Mouse (Mus musculus) liver, embryonic 11.5 days (tissue): ENCODE measurements around the gene Sipa1l1. TPM values are rescaled to one million over a fixed set of nuclear protein-coding genes. Genes with fewer than 3 reads are reported as not detected.

Source experiments
- ATAC-seq: fragments of 200-750 bp; cut with Nextera tagmentation; replicated peaks from 2 replicates; pipeline ENCODE4 v1.8.0; 2017; ENCODE audit warnings: moderate number of reproducible peaks, mild to moderate bottlenecking, moderate TSS enrichment, moderate library complexity; ENCODE audit not compliant: low FRiP score
- DNase-seq: peaks from one replicate; pipeline ENCODE4 v3.0.0-alpha.2; 2017; ENCODE audit warnings: low spot score
- H3K27ac ChIP-seq: fragments of 300-500 bp; sonication (generic); 2 replicates; pipeline ENCODE4 v1.5.1; 2014; ENCODE audit warnings: mild to moderate bottlenecking, low read depth, low read length, control low read depth
- H3K27me3 ChIP-seq: fragments of 300-500 bp; sonication (generic); replicated peaks from 2 replicates; pipeline ENCODE4 v1.6.1; 2014; ENCODE audit warnings: low read length, mixed read lengths; ENCODE audit not compliant: control insufficient read depth, insufficient read depth
- H3K36me3 ChIP-seq: fragments of 300-500 bp; sonication (generic); 2 replicates; pipeline ENCODE4 v1.6.1; 2014; ENCODE audit warnings: mild to moderate bottlenecking, low read length, moderate library complexity, mixed read lengths; ENCODE audit not compliant: control insufficient read depth, insufficient read depth
- H3K4me1 ChIP-seq: fragments of 300-500 bp; sonication (generic); replicated peaks from 2 replicates; pipeline ENCODE4 v1.6.1; 2014; ENCODE audit warnings: low read length, mixed read lengths; ENCODE audit not compliant: control insufficient read depth, insufficient read depth
- H3K4me2 ChIP-seq: fragments of 300-500 bp; sonication (generic); 2 replicates; pipeline ENCODE4 v1.6.1; 2014; ENCODE audit warnings: mild to moderate bottlenecking, control low read depth, moderate library complexity
- H3K4me3 ChIP-seq: fragments of 300-500 bp; sonication (generic); 2 replicates; pipeline ENCODE4 v1.5.1; 2014; ENCODE audit warnings: low read depth, low read length, control low read depth
- H3K9ac ChIP-seq: fragments of 300-500 bp; sonication (generic); 2 replicates; pipeline ENCODE4 v1.6.1; 2014; ENCODE audit warnings: low read depth, low read length, control low read depth
- H3K9me3 ChIP-seq: fragments of 300-500 bp; sonication (generic); 2 replicates; pipeline ENCODE4 v1.6.1; 2016; ENCODE audit warnings: low read length, inconsistent platforms, mixed read lengths; ENCODE audit not compliant: control insufficient read depth
- WGBS: fragments of 180-500 bp; shearing (Covaris S2); extraction: QIAGEN DNeasy Blood & Tissue Kit; methylation state at CpG from one replicate; pipeline ENCODE4 v1.1.7; 2014; 5-methylcytosine and 5-hydroxymethylcytosine counted together
- polyA plus RNA-seq: library from polyadenylated mRNA; unstranded; fragments of >200 nt; fragmentation: Nextera tagmentation; extraction: Ambion mirVana; gene quantifications from 2 replicates; pipeline ENCODE4 v1.2.1, GENCODE M21; 2014

Gene Sipa1l1
- polyA plus RNA-seq, 1 experiment from 2014 or later: 21.1 TPM

GRCm38 (mm10) chr12:82224848-82225247 lies 55.7 kb downstream of the Sipa1l1 start:
- no peak overlapping the region for H3K4me3 ChIP-seq
- no peaks in the 10 kb centered on the region for H3K27me3 ChIP-seq
- DNase-seq (no peak), ATAC-seq (no peak)
- no peaks in the 10 kb centered on the region for H3K9me3 ChIP-seq
- H3K27ac ChIP-seq: peak overlapping the region; percentile 66; the same call in 1 of the 2 replicates
- no peaks in the 10 kb centered on the region for H3K36me3 ChIP-seq
- WGBS: 74% methylated on average over 7 of the region's 7 CpGs
- H3K4me1 ChIP-seq: peaks cover 44% of the 10 kb centered on the region
- H3K9ac ChIP-seq: no peak overlapping the region
- H3K4me2 ChIP-seq: no peak overlapping the region

GRCm38 (mm10) chr12:82225278-82225677 lies 56.2 kb downstream of the Sipa1l1 start:
- Histone ChIP-seq H3K27ac (peak overlapping the region; percentile 66), H3K4me1 (peaks cover 48% of the 10 kb centered on the region)
- WGBS: 86% methylated on average over 2 of the region's 2 CpGs

GRCm38 (mm10) chr12:82225751-82226228 lies 56.7 kb downstream of the Sipa1l1 start:
- Histone ChIP-seq H3K27ac (peak overlapping the region; percentile 82), H3K4me1 (peaks cover 53% of the 10 kb centered on the region), H3K9ac (no peak overlapping the region), H3K4me2 (peak overlapping the region; percentile 7), H3K36me3 (no peaks in the 10 kb centered on the region), H3K9me3 (no peaks in the 10 kb centered on the region), H3K4me3 (no peak overlapping the region), H3K27me3 (no peaks in the 10 kb centered on the region)
- ATAC-seq: peak; percentile 93
- no peak for DNase-seq
- WGBS: 34% methylated on average over 4 of the region's 4 CpGs

More at GRCm38 (mm10) chr12:82225278-82225677, 56.2 kb downstream of the Sipa1l1 start:
- Histone ChIP-seq H3K36me3 (no peaks in the 10 kb centered on the region), H3K27me3 (no peaks in the 10 kb centered on the region), H3K9me3 (no peaks in the 10 kb centered on the region), H3K9ac (no peak overlapping the region; the same call in 1 of the 2 replicates), H3K4me2 (peak overlapping the region; percentile 7), H3K4me3 (no peak overlapping the region)
- DNase-seq (no peak), ATAC-seq (no peak)

- Histone ChIP-seq H3K4me1 (peaks cover 59% of the 10 kb centered on the region), H3K27ac (peak overlapping the region; percentile 82), H3K9ac (no peak overlapping the region), H3K36me3 (no peaks in the 10 kb centered on the region), H3K9me3 (no peaks in the 10 kb centered on the region), H3K4me2 (peak overlapping the region; percentile 7), H3K4me3 (no peak overlapping the region), H3K27me3 (no peaks in the 10 kb centered on the region)
- WGBS: 41% methylated on average over 6 of the region's 6 CpGs
- ATAC-seq (peak; percentile 44; the same call in 1 of the 2 replicates), DNase-seq (no peak)
These were observed 57.4 kb downstream of the Sipa1l1 start for GRCm38 (mm10) chr12:82226311-82227066.

GRCm38 (mm10) chr12:82230127-82230526 lies 61.0 kb downstream of the Sipa1l1 start:
- peaks cover 70% of the 10 kb centered on the region for H3K4me1 ChIP-seq
- no peak overlapping the region for H3K9ac ChIP-seq
- ATAC-seq: no peak
- no peak overlapping the region for H3K4me3 ChIP-seq
- H3K27me3 ChIP-seq: no peaks in the 10 kb centered on the region
- WGBS: 37% methylated on average over 4 of the region's 4 CpGs
- H3K36me3 ChIP-seq: no peaks in the 10 kb centered on the region
- peak overlapping the region; percentile 30 for H3K27ac ChIP-seq
- no peaks in the 10 kb centered on the region for H3K9me3 ChIP-seq
- no peak for DNase-seq
- no peak overlapping the region for H3K4me2 ChIP-seq

- Histone ChIP-seq H3K27ac (no peak overlapping the region; the same call in 1 of the 2 replicates), H3K9ac (no peak overlapping the region), H3K27me3 (no peaks in the 10 kb centered on the region), H3K9me3 (no peaks in the 10 kb centered on the region), H3K4me3 (no peak overlapping the region), H3K4me1 (peaks cover 61% of the 10 kb centered on the region), H3K36me3 (no peaks in the 10 kb centered on the region), H3K4me2 (no peak overlapping the region)
- WGBS: 71% methylated on average over 7 of the region's 7 CpGs
- no peak for DNase-seq
- no peak for ATAC-seq
These were observed 62.1 kb downstream of the Sipa1l1 start for GRCm38 (mm10) chr12:82231191-82231590.

GRCm38 (mm10) chr12:82233177-82233576 lies 64.1 kb downstream of the Sipa1l1 start:
- no peaks in the 10 kb centered on the region for H3K36me3 ChIP-seq
- 55% methylated on average over 3 of the region's 3 CpGs for WGBS
- no peak overlapping the region for H3K4me2 ChIP-seq
- H3K4me1 ChIP-seq: peaks cover 54% of the 10 kb centered on the region
- H3K27ac ChIP-seq: no peak overlapping the region
- no peak overlapping the region for H3K9ac ChIP-seq
- H3K4me3 ChIP-seq: no peak overlapping the region
- H3K27me3 ChIP-seq: no peaks in the 10 kb centered on the region
- DNase-seq (no peak), ATAC-seq (no peak)
- H3K9me3 ChIP-seq: no peaks in the 10 kb centered on the region

GRCm38 (mm10) chr12:82234463-82235223 lies 65.5 kb downstream of the Sipa1l1 start:
- Histone ChIP-seq H3K9ac (no peak overlapping the region), H3K9me3 (no peaks in the 10 kb centered on the region), H3K4me2 (no peak overlapping the region), H3K4me1 (peaks cover 56% of the 10 kb centered on the region), H3K4me3 (no peak overlapping the region), H3K27me3 (no peaks in the 10 kb centered on the region), H3K36me3 (no peaks in the 10 kb centered on the region), H3K27ac (0 out of 2 replicates have a peak overlapping the region, but pooled peaks have one; percentile 32)
- DNase-seq (no peak), ATAC-seq (no peak)
- 79% methylated on average over 14 of the region's 14 CpGs for WGBS
